Mouse (Mus musculus) v-Abl transformed pro-B cells (cell line): ENCODE measurements at regions not wholly inside any gene's neighbourhood (a gene's known extent, or its start where the extent isn't known, plus 50 kb on each side); places are given as distances from the start of the nearest gene placed in this dataset.

ENCODE experiments used
- in situ Hi-C, 2 experiments: fragments of 400-800 bp; cut with MboI; formaldehyde crosslinking; loops; one replicate each; pipeline ENCODE4 v1.15.1; 2025; ENCODE audit not compliant: unreplicated experiment in 2 of 2

DNA sequence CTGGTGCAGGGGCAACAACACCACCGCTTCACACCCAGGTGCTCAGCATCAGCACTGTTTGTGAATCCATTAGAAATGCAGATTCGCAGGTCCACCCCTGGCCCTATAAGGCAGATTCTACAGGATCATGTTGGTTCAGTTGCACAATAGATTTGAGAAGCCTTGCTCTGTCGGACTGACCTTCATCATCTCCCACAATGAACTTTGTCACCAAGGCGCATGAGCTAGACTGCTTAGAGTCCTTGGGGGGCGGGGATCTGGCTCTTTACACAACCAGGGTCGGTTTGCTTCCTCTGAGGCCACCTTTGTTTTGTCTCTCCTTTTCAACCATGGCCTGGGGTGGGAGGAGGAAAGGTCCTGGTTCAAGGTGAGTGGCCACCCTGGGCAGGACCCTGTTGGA is 209.7 kb downstream of the Igsf11 start:
- in situ Hi-C loops: loop anchor here in 1 of 2 experiments (25.0 kb wide), 2 partner anchors 1360 to 1485 kb away; no protein-coding TSS in a partner anchor

GRCm38 (mm10) chr16:39103360-39104095 is 211.1 kb downstream of the Igsf11 start:
- in situ Hi-C loops: loop anchor here in 1 of 2 experiments (25.0 kb wide), 2 partner anchors 1359 to 1484 kb away; no protein-coding TSS in a partner anchor

DNA sequence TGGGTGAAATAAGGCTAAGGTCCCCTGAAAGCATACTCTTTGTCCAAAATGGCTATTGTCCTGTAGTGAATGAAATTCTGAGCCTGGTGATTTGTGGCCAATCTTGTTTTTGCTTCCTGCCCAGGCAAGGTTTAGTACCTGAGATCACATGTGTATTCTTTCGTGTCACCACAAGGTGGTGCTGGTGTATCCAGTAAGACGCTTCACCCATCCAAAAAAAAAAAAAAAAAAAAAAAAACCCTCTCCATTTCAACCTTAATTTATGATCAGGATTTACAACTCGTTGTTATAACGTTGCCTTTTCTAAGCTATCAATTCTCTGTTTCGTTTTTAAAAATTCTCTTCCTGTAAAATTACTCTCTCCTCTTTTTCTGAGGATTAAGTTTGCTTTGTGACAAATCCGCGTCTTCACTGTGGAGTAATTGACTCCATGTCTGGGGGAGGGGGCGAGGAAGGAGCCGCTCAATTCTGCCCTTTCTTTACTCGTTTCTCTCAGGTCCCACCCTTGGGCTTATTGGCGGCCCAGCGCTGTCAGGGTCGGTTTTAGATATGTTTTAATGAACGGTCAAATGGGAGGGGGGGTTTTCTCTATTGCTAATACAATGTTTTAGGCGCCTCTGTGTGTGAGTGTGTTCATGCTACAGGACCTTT is 217.0 kb downstream of the Igsf11 start:
- in situ Hi-C loops: loop anchor here in 1 of 2 experiments (25.0 kb wide), 2 partner anchors 1353 to 1478 kb away; no protein-coding TSS in a partner anchor

DNA sequence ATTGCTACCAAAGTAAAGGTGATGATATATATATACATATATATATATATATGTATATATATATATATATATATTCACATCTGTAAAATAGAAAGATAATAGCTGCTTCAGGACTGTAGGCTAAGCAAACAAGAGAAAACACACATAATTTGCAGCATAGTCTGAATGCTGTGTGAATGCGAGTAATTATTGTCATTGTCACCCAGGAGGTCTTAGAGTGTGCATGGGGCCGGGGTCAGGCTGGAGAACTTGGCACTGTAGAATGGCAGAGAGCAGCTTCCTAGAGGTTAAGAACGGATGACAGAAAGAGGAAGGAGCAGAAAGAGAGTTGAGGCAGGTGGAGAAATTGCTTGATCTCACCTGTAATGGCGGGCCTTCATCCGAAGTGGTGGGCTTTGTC is 217.6 kb downstream of the Igsf11 start:
- in situ Hi-C loops: loop anchor here in 1 of 2 experiments (25.0 kb wide), 2 partner anchors 1352 to 1477 kb away; no protein-coding TSS in a partner anchor

GRCm38 (mm10) chr16:39118059-39118458 is 225.6 kb downstream of the Igsf11 start:
- in situ Hi-C loops: loop anchor here in 1 of 2 experiments (25.0 kb wide), 2 partner anchors 1344 to 1469 kb away; no protein-coding TSS in a partner anchor

- in situ Hi-C loops: loop anchor here in 1 of 2 experiments (25.0 kb wide), 2 partner anchors 1342 to 1467 kb away; no protein-coding TSS in a partner anchor
Measured at GRCm38 (mm10) chr16:39119811-39120210, 227.3 kb downstream of the Igsf11 start.

DNA sequence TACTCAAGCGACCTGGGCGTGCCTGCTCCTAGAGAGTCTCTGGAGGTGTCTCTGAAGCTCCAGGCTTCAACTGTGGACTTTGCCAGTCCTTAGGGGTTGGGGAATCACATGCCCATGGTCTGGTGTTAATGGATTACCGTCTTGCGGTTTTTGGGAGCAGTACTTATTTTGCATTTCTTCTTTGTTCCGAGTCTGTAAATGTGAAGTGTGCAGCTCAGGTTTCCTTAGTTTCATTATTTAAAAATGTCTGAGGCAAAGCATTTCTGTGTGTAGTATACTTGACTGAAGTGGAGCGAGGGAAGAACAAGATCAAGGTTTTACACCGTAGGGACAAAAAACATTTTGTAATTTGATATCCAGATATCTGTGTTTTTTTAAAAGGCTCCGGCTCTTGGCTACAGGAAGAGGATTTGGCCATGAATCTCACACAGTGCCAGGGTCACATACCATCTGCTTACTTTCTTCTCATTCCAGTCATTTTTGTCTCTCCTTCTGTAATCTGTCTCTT is 231.0 kb downstream of the Igsf11 start:
- in situ Hi-C loops: loop anchor here in 1 of 2 experiments (25.0 kb wide), 2 partner anchors 1339 to 1464 kb away; no protein-coding TSS in a partner anchor

GRCm38 (mm10) chr16:39132459-39132858 is 240.0 kb downstream of the Igsf11 start:
- in situ Hi-C loops: no loop called here

- in situ Hi-C loops: no loop called here
Measured at GRCm38 (mm10) chr16:39135777-39136176, 243.3 kb downstream of the Igsf11 start.

- in situ Hi-C loops: no loop called here
Measured at GRCm38 (mm10) chr16:39147151-39147550, 254.7 kb downstream of the Igsf11 start.

- in situ Hi-C loops: no loop called here
Measured at GRCm38 (mm10) chr16:39151325-39152318, 259.2 kb downstream of the Igsf11 start.

DNA sequence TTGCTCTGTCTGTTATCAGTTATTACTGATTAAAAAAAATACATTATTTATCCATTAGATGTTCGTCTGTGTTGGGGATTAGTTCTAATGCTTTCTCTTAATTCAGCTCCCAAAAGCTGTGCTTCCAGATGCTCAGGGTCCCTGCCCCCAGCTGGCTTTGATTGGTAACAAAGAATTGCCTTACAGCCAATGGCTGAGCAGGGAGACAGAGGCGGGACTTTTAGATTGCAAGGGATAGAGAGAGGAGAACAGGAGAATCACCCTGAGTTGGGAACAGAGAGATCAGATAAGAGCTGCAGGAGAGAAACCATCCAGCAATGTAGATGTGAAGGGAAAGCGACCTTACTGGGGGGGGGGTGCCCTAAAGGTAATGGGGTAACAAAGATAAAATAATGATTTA is 266.4 kb downstream of the Igsf11 start:
- in situ Hi-C loops: no loop called here

GRCm38 (mm10) chr16:39159725-39160124 is 267.3 kb downstream of the Igsf11 start:
- in situ Hi-C loops: no loop called here

GRCm38 (mm10) chr16:39162684-39163083 is 270.2 kb downstream of the Igsf11 start:
- in situ Hi-C loops: no loop called here

DNA sequence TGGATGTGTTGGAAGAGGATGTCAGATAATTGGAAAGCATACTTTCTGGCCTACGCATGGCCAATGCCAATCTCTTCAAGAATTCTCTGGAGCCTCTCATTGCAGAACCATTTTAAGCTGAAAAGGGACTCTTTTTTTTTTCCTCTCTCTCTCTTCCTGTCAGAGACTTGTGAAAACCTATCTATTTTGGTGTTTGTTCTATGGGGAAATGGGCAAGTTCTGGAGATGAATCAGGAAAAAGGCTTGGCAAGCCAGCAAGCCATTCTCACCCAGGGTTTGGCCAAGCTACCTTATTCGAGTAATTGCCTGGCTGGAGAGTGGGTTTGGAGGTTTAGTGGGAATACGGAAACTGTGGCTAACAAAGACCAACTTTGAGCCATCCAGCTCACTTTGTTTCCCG is 299.4 kb downstream of the Igsf11 start:
- in situ Hi-C loops: no loop called here

GRCm38 (mm10) chr16:39195431-39195830 is 303.0 kb downstream of the Igsf11 start:
- in situ Hi-C loops: no loop called here

- in situ Hi-C loops: no loop called here
Measured at GRCm38 (mm10) chr16:39196896-39197295, 304.4 kb downstream of the Igsf11 start.

GRCm38 (mm10) chr16:39223551-39223950 is 331.1 kb downstream of the Igsf11 start:
- in situ Hi-C loops: no loop called here

- in situ Hi-C loops: no loop called here
Measured at GRCm38 (mm10) chr16:39229501-39229900, 337.0 kb downstream of the Igsf11 start.

DNA sequence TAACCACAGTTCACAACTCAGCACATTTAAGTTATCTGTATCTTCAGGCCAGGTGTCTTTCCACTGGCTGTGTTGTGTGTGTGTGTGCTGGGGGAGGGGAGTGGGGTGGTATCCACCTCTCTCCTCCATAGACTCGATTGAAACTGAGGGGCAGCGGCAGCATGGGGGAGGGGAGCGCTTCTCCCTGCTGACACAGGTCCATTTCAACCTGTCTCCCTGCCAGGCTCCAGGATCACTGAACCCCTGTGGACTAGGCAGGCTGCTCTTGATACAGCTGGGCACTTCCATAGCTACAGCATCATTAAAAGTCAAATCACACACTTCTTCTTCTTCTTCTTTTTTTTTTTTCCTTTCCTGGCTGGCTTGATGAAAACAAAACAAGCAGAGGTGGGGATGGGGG is 338.0 kb downstream of the Igsf11 start:
- in situ Hi-C loops: no loop called here
